Mouse (Mus musculus): Measurements from ENCODE around the gene Olfr92. TPM values are rescaled to one million over a fixed set of nuclear protein-coding genes. Genes with fewer than 3 reads are reported as not detected.
"Not testable (repeated sequence)": the region's sequence is repeated elsewhere in the genome, so short reads cannot be mapped to it uniquely, and the experiment has no call there.

Olfr92 gene
- polyA plus RNA-seq (2015; fragmentation: Nextera tagmentation; extraction: Ambion mirVana), result not detected in 2 replicates

- H3K27me3 ChIP-seq (ENCODE audit: control insufficient read depth, insufficient read depth, low read depth, low read length), result no peaks in the 10 kb centered on the region
- no peak for ATAC-seq (ENCODE audit: low read depth)
- no peak within 1 kb of the TSS for H3K4me3 ChIP-seq (ENCODE audit: low read depth, low read length)
- H3K4me1 ChIP-seq (ENCODE audit: control insufficient read depth, low read depth, low read length), result no peaks in the 10 kb centered on the region
- 56% methylated on average over 2 of the region's 2 CpGs for WGBS (ENCODE audit: insufficient replicate concordance)
- H3K9me3 ChIP-seq (replicated peaks; ENCODE audit: control insufficient read depth, low read length), result no peaks in the 10 kb centered on the region
- H3K27ac ChIP-seq (ENCODE audit: low read length), result no peak within 1 kb of the TSS
- no peaks in the 10 kb centered on the region for H3K36me3 ChIP-seq (ENCODE audit: control insufficient read depth, insufficient read depth)
- no peak within 1 kb of the TSS for H3K4me2 ChIP-seq (ENCODE audit: low read depth, low read length)
- H3K9ac ChIP-seq (ENCODE audit: low read depth, low read length), result no peak within 1 kb of the TSS
Observed at GRCm38 (mm10) chr17:37119988-37120387, at the start of gene Olfr92. Gene Olfr92 (minus strand): TSS chr17:37120088.

- no peak within 1 kb of the TSS for H3K4me2 ChIP-seq (ENCODE audit: low read depth, low read length)
- H3K27me3 ChIP-seq (ENCODE audit: control insufficient read depth, insufficient read depth, low read depth, low read length), result no peaks in the 10 kb centered on the region
- H3K4me1 ChIP-seq (ENCODE audit: control insufficient read depth, low read depth, low read length), result no peaks in the 10 kb centered on the region
- no peak within 1 kb of the TSS for H3K4me3 ChIP-seq (ENCODE audit: low read depth, low read length)
- no peaks in the 10 kb centered on the region for H3K36me3 ChIP-seq (ENCODE audit: control insufficient read depth, insufficient read depth)
- no peak for ATAC-seq (ENCODE audit: low read depth)
- H3K9ac ChIP-seq (ENCODE audit: low read depth, low read length), result no peak within 1 kb of the TSS
- H3K9me3 ChIP-seq (replicated peaks; ENCODE audit: control insufficient read depth, low read length), result no peaks in the 10 kb centered on the region
- H3K27ac ChIP-seq (ENCODE audit: low read length), result no peak within 1 kb of the TSS
Observed at GRCm38 (mm10) chr17:37161394-37161793, 41.5 kb upstream of the Olfr92 start, which contains the start of gene Olfr93. Gene Olfr93 (minus strand): TSS chr17:37161494.

GRCm38 (mm10) chr17:37131366-37131765 lies 11.5 kb upstream of the Olfr92 start:
- not testable (repeated sequence) for H3K4me3 ChIP-seq (ENCODE audit: low read depth, low read length); H3K27ac ChIP-seq (ENCODE audit: low read length); H3K9me3 ChIP-seq (replicated peaks; ENCODE audit: control insufficient read depth, low read length); ATAC-seq (ENCODE audit: low read depth); H3K36me3 ChIP-seq (ENCODE audit: control insufficient read depth, insufficient read depth); H3K27me3 ChIP-seq (ENCODE audit: control insufficient read depth, insufficient read depth, low read depth, low read length); H3K4me1 ChIP-seq (ENCODE audit: control insufficient read depth, low read depth, low read length); H3K4me2 ChIP-seq (ENCODE audit: low read depth, low read length); H3K9ac ChIP-seq (ENCODE audit: low read depth, low read length)
- 25% methylated on average over 4 of the region's 4 CpGs for WGBS (ENCODE audit: insufficient replicate concordance)

- H3K27ac ChIP-seq (ENCODE audit: low read length), result no peak within 1 kb of the TSS
- H3K4me2 ChIP-seq (ENCODE audit: low read depth, low read length), result no peak within 1 kb of the TSS
- H3K4me1 ChIP-seq (ENCODE audit: control insufficient read depth, low read depth, low read length), result no peaks in the 10 kb centered on the region
- 63% methylated on average over 1 of the region's 1 CpGs for WGBS (ENCODE audit: insufficient replicate concordance)
- no peak for ATAC-seq (ENCODE audit: low read depth)
- H3K27me3 ChIP-seq (ENCODE audit: control insufficient read depth, insufficient read depth, low read depth, low read length), result no peaks in the 10 kb centered on the region
- no peaks in the 10 kb centered on the region for H3K36me3 ChIP-seq (ENCODE audit: control insufficient read depth, insufficient read depth)
- H3K9ac ChIP-seq (ENCODE audit: low read depth, low read length), result no peak within 1 kb of the TSS
- no peak within 1 kb of the TSS for H3K4me3 ChIP-seq (ENCODE audit: low read depth, low read length)
- no peaks in the 10 kb centered on the region for H3K9me3 ChIP-seq (replicated peaks; ENCODE audit: control insufficient read depth, low read length)
Observed at GRCm38 (mm10) chr17:37098178-37098577, 21.7 kb downstream of the Olfr92 start, which contains the start of gene Olfr91. Gene Olfr91 (minus strand): TSS chr17:37098278.

GRCm38 (mm10) chr17:37093289-37093688 lies 26.6 kb downstream of the Olfr92 start:
- H3K27ac ChIP-seq (ENCODE audit: low read length), result no peak overlapping the region
- no peaks in the 10 kb centered on the region for H3K4me1 ChIP-seq (ENCODE audit: control insufficient read depth, low read depth, low read length)
- no peaks in the 10 kb centered on the region for H3K36me3 ChIP-seq (ENCODE audit: control insufficient read depth, insufficient read depth)
- H3K9ac ChIP-seq (ENCODE audit: low read depth, low read length), result no peak overlapping the region
- H3K9me3 ChIP-seq (replicated peaks; ENCODE audit: control insufficient read depth, low read length), result no peaks in the 10 kb centered on the region
- no peaks in the 10 kb centered on the region for H3K27me3 ChIP-seq (ENCODE audit: control insufficient read depth, insufficient read depth, low read depth, low read length)
- H3K4me3 ChIP-seq (ENCODE audit: low read depth, low read length), result no peak overlapping the region
- no peak overlapping the region for H3K4me2 ChIP-seq (ENCODE audit: low read depth, low read length)
- no peak for ATAC-seq (ENCODE audit: low read depth)
- WGBS (ENCODE audit: insufficient replicate concordance), result 59% methylated on average over 5 of the region's 5 CpGs

- H3K9me3 ChIP-seq (replicated peaks; ENCODE audit: control insufficient read depth, low read length), result no peaks in the 10 kb centered on the region
- H3K36me3 ChIP-seq (ENCODE audit: control insufficient read depth, insufficient read depth), result no peaks in the 10 kb centered on the region
- H3K4me3 ChIP-seq (ENCODE audit: low read depth, low read length), result no peak overlapping the region
- H3K4me2 ChIP-seq (ENCODE audit: low read depth, low read length), result no peak overlapping the region
- no peak overlapping the region for H3K27ac ChIP-seq (ENCODE audit: low read length)
- no peak overlapping the region for H3K9ac ChIP-seq (ENCODE audit: low read depth, low read length)
- H3K4me1 ChIP-seq (ENCODE audit: control insufficient read depth, low read depth, low read length), result no peaks in the 10 kb centered on the region
- ATAC-seq (ENCODE audit: low read depth), result no peak
- WGBS (ENCODE audit: insufficient replicate concordance), result 10% methylated on average over 1 of the region's 1 CpGs
- H3K27me3 ChIP-seq (ENCODE audit: control insufficient read depth, insufficient read depth, low read depth, low read length), result no peaks in the 10 kb centered on the region
Observed at GRCm38 (mm10) chr17:37092198-37092597, 27.7 kb downstream of the Olfr92 start.

GRCm38 (mm10) chr17:37088399-37088798 lies 31.5 kb downstream of the Olfr92 start, which contains the start of gene Olfr90:
Gene Olfr90 (minus strand): TSS chr17:37088499.
- Histone ChIP-seq H3K9me3 (replicated peaks; ENCODE audit: control insufficient read depth, low read length) (no peaks in the 10 kb centered on the region), H3K27ac (ENCODE audit: low read length) (no peak within 1 kb of the TSS), H3K36me3 (ENCODE audit: control insufficient read depth, insufficient read depth) (no peaks in the 10 kb centered on the region), H3K4me1 (ENCODE audit: control insufficient read depth, low read depth, low read length) (no peaks in the 10 kb centered on the region), H3K9ac (ENCODE audit: low read depth, low read length) (no peak within 1 kb of the TSS), H3K27me3 (ENCODE audit: control insufficient read depth, insufficient read depth, low read depth, low read length) (no peaks in the 10 kb centered on the region), H3K4me2 (ENCODE audit: low read depth, low read length) (no peak within 1 kb of the TSS), H3K4me3 (ENCODE audit: low read depth, low read length) (no peak within 1 kb of the TSS)
- ATAC-seq (ENCODE audit: low read depth), result no peak

GRCm38 (mm10) chr17:37085545-37085944 lies 34.3 kb downstream of the Olfr92 start:
- Histone ChIP-seq H3K4me3 (ENCODE audit: low read depth, low read length) (no peak overlapping the region), H3K9ac (ENCODE audit: low read depth, low read length) (no peak overlapping the region), H3K9me3 (replicated peaks; ENCODE audit: control insufficient read depth, low read length) (no peaks in the 10 kb centered on the region), H3K27me3 (ENCODE audit: control insufficient read depth, insufficient read depth, low read depth, low read length) (no peaks in the 10 kb centered on the region), H3K27ac (ENCODE audit: low read length) (no peak overlapping the region), H3K4me2 (ENCODE audit: low read depth, low read length) (no peak overlapping the region), H3K36me3 (ENCODE audit: control insufficient read depth, insufficient read depth) (no peaks in the 10 kb centered on the region), H3K4me1 (ENCODE audit: control insufficient read depth, low read depth, low read length) (no peaks in the 10 kb centered on the region)
- 56% methylated on average over 10 of the region's 10 CpGs for WGBS (ENCODE audit: insufficient replicate concordance)
- no peak for ATAC-seq (ENCODE audit: low read depth)

DNA sequence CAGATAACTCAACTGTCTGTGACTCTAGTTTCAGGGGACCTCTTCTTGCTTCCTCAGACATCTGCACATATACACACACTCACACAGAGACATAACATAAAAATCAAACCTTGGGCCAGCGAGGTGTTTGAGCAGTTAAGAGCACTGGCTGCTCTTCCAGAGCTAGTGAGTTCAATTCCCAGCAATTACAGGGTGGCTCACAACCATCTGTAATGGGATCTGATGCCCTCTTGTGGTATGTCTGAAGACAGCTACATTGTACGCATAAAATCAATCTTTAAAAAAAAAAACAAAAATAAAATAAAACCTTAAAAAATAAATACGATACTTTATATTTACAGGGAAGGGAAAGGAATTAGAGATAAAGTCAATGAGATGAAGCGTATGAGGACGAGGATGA lies 35.3 kb downstream of the Olfr92 start:
- H3K4me1 ChIP-seq (ENCODE audit: control insufficient read depth, low read depth, low read length), result no peaks in the 10 kb centered on the region
- H3K4me2 ChIP-seq (ENCODE audit: low read depth, low read length), result no peak overlapping the region
- no peaks in the 10 kb centered on the region for H3K9me3 ChIP-seq (replicated peaks; ENCODE audit: control insufficient read depth, low read length)
- no peak overlapping the region for H3K4me3 ChIP-seq (ENCODE audit: low read depth, low read length)
- WGBS (ENCODE audit: insufficient replicate concordance), result 51% methylated on average over 5 of the region's 5 CpGs
- no peaks in the 10 kb centered on the region for H3K27me3 ChIP-seq (ENCODE audit: control insufficient read depth, insufficient read depth, low read depth, low read length)
- no peak for ATAC-seq (ENCODE audit: low read depth)
- no peaks in the 10 kb centered on the region for H3K36me3 ChIP-seq (ENCODE audit: control insufficient read depth, insufficient read depth)
- H3K27ac ChIP-seq (ENCODE audit: low read length), result no peak overlapping the region
- no peak overlapping the region for H3K9ac ChIP-seq (ENCODE audit: low read depth, low read length)

Data from liver, embryonic 16.5 days (tissue).